Mouse (Mus musculus) gastrocnemius, postnatal 14 days (tissue): ENCODE data around the gene Zfp335. TPM values are rescaled to one million over a fixed set of nuclear protein-coding genes. Genes with fewer than 3 reads are reported as not detected.

Experiments used
- DNase-seq: peaks from one replicate; pipeline ENCODE4 v3.0.0; 2021; ENCODE audit warnings: mixed read lengths
- intact Hi-C: fragments of 180-260 bp; cut with DNase I; formaldehyde crosslinking; loops from one replicate; pipeline ENCODE4 v1.15.1; 2025; ENCODE audit warnings: low total_unique reads
- total RNA-seq, 2 experiments: library from RNA; stranded (reverse); gene quantifications; 2 replicates each; pipeline ENCODE4 v1.2.3; 2021

The Zfp335 gene
- total RNA-seq, 2 experiments from 2014 or later: 8.4 TPM

GRCm38 (mm10) chr2:164933534-164933933 lies 22.0 kb upstream of the Zfp335 start:
- intact Hi-C loops: no loop called here
- no peak for DNase-seq

GRCm38 (mm10) chr2:164930706-164931581 lies 19.4 kb upstream of the Zfp335 start:
- intact Hi-C loops: no loop called here
- no peak for DNase-seq

DNA sequence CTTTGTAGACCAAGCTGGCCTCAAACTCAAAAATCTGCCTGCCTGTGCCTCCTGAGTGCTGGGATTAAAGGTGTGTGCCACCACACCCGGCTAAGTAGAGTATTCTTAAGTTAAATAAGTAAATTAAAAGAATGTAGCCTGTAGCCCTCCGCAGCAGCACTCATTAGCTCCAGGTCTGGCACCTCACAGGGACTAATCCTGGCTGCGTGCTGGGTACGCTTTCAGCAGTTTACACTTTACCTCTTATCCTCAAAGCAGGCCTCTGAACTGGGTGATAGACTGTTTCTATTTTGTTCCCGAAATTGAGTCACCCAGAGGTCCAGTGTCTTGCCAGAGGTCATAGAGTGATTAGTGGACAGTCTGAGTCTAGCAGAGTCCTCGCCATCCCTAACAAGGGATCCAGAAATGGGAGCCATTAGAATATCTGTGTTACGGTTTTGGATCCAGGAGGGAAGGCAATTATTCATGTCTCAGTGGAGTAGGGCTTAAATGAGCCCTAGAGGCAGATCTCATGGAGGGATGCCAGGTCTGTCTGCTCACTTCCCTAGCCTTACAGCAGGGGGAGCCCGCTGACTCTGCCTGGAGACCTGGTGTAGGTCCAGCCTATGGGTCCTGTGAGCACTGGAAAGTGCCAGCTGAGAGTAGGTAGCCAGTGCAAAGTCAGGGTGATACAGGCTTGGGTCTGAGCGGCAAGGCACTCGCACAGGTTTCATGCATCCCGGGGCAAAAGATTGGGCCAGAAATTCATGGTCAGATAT lies 12.7 kb upstream of the Zfp335 start:
- intact Hi-C loops: no loop called here
- DNase-seq: peak; percentile 82

DNA sequence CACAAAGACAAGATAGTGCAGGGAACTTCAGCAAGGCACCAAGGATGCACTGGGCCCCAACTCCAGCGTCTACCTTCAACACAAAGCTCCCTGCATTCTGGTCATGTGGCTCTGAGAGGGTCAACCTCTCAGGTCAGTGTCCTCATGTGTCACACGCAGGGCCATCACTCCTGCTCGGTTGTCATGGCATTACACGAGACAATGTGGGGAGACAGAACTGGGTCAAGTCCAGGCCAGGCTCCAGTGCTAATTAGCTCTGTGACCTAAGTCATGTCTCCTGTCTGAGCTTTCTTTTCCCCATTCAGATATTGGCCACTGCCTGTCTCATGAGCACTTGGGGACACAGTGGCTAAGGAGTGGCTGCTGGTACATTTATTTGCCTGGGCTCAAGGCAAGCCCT lies 11.7 kb upstream of the Zfp335 start:
- intact Hi-C loops: no loop called here
- DNase-seq: no peak

- intact Hi-C loops: no loop called here
- DNase-seq: no peak
Measured at GRCm38 (mm10) chr2:164921984-164922383, 10.4 kb upstream of the Zfp335 start.

DNA sequence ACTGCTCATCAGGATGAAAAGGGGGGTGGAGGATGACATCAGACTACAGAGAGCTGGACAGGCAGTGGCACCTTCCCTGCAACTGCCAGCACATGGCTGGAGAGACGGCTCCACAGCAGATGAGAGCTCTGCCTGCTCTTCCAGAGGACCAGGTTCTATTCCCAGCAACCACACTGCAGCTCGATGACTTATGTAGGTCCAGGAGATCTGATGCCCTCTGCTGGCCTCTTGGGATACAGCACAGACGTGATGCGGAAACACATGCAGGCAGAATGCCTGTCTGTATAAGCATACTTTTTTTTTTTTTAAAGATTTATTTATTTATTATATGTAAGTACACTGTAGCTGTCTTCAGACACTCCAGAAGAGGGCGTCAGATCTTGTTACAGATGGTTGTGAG lies 6.8 kb upstream of the Zfp335 start:
- intact Hi-C loops: no loop called here

DNA sequence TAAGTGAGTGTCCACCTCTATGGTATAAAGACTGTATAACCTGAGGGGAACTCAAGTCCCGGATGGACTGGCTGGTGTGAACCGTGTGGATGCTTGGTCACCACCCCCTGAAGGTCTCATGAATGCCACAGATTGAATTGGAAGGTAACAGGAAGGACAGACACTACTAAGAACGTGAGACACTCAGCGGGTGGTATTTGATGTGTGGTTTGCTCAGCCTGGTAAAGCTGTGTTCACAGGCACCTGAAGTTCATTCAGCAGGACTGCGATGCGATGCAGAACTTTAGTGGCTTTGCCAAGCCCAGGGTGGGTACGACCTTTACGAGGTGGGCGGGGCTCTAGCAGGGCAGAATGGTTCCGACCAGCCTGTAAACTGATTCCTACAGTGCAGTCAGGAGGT lies 5.8 kb upstream of the Zfp335 start:
- intact Hi-C loops: no loop called here

More for the DNA sequence above, 6.8 kb upstream of the Zfp335 start:
- DNase-seq: no peak

DNA sequence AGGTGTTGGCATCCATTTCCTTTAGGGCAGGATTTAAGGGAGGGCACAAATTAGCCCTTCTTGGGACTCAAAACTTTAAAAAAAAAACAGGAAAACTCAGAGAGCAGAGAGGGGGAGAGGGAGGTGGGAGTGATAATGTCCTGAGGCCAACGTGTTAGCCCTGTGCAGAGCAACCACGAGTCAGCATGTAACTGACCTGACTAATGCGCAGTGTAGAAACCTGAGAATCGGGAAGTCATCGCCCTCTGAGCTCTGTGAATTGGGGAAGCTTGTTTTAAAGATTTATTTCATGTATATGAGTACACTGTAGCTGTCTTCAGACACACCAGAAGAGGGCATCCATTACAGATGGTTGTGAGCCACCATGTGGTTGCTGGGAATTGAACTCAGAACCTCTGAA lies 5.3 kb upstream of the Zfp335 start:
- intact Hi-C loops: no loop called here
- no peak for DNase-seq

More for the DNA sequence above, 5.8 kb upstream of the Zfp335 start:
- DNase-seq: no peak

DNA sequence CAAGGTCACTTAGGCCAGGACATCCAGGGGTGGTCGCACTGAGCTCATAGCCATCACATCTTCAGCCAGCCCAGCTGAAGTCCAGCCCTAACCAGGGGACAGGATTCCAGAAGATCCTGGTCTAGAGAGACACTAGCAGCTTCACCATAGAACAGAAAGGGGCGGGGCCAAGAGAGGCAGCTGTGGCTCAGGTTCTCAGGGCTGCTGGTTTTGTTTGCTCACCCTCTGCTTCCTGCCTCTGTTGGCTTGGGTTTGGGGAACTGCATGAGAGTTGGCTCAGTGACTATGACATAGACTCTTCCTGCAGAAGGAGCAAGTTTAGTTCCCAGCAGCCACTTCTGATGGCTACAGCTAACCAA lies 1.9 kb upstream of the Zfp335 start:
- intact Hi-C loops: no loop called here
- peak; percentile 43 for DNase-seq

DNA sequence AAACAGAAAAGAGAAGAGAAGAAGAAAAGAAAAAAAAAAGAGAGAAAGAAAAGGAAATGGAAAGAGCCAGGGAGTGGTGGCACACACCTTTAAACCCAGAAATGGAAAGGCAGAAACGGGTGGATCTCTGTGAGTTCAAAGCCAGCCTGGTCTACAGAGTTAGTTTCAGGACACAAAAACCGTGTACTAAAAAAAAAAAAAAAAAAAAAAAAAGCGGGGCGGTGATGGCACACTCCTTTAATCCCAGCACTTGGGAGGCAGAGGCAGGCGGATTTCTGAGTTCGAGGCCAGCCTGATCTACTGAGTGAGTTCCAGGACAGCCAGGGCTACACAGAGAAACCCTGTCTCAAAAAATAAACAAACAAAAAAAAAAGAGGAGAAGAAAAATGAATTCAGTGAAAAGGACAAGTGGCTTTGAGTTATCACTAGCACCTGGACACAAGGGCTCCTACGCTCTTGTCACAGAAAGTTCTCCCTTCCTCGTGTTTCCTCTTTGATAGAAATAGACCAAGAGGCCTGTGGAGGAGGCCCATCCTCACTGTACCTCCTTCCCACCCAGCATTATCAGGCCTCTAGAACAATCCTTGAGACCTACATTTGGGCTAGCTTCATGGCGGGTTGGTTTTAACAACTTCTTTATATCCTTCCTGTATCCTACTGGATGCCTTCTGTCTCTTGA lies 1.3 kb upstream of the Zfp335 start:
- no peak for DNase-seq
- intact Hi-C loops: no loop called here

DNA sequence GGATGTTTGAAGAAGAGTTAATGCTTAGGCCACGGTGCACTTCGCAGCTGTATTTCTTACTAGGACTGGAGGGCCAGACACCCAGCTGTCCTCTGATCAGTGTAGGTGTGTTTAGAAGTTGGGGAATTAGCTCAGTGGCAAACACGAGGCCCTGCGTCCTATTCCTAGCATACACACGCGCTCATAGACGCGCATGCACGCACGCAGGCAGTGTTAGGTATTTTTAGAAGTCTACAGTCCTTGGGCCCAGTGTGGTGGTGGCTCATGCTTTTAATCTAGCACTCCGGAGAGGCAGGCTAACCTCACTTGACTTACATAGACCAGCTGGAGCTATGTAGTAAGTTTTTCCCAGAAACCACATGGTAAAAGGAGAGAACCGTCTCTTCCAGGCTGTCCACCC lies 594 bp upstream of the Zfp335 start:
- intact Hi-C loops: no loop called here
- no peak for DNase-seq

GRCm38 (mm10) chr2:164910360-164911061 lies 1.0 kb downstream of the Zfp335 start:
- intact Hi-C loops: no loop called here
- peak; percentile 34 for DNase-seq

DNA sequence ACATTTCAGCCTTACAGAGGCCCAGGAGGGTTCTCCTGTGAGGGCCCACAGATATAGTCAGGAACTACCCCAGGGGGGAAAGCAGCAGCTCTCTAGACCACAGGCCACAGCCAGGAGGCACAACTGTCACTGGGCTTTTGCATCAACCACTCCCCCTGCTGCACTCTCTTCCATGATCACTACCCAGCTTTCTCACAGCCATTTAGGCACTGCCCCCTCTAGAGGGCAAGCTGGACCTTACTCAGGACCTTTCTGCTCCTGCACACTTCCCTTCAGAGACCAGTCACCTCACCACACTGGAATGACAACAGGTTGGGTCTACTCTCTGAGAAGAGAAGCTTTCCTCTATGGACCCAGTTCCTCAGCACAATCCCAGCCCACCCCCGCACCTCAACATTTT lies 2.0 kb downstream of the Zfp335 start:
- DNase-seq: no peak
- intact Hi-C loops: no loop called here

- no peak for DNase-seq
- intact Hi-C loops: no loop called here
Measured at GRCm38 (mm10) chr2:164909100-164909499, 2.5 kb downstream of the Zfp335 start.

GRCm38 (mm10) chr2:164908011-164908410 lies 3.5 kb downstream of the Zfp335 start:
- no peak for DNase-seq
- intact Hi-C loops: no loop called here

DNA sequence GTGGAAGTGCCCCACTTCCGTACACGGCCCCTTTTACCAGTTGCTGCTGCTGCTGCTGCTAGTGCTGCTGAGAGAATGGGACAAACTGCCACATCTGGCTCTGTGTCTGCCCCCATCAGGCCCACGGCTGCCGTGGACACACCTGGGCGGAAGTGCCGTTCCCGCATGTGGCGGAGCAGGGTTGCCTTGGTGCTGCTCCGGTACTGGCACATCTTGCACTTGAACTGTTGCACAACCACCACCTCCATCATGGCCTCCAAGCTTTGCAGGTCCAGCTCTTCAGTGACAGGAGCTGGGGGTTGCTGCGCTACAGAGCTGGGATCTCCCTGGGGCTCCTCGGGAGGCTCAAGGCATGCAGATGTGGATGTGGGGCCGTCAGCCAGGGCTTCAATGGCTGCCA lies 4.0 kb downstream of the Zfp335 start:
- intact Hi-C loops: no loop called here
- DNase-seq: no peak

DNA sequence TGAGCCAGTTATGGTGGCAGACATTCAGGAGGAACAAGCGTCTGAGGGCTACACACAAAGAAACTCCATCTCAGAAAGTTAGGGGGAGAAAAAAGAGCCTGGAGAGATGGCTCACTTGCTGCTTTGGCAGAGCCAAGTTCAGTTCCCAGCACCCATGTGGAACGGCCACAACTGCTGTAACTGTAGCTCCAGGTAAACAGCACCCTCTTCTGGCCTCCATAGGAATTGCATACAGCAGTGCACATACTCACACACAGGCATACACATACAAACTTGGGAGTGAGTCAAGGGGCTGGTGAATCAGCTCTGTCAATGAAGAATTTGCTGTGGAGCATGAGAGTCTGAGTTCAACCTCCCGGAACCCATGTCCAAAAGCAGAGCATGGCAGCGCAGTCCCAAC lies 5.5 kb downstream of the Zfp335 start:
- intact Hi-C loops: no loop called here
- DNase-seq: no peak

GRCm38 (mm10) chr2:164903496-164903895 lies 8.1 kb downstream of the Zfp335 start:
- intact Hi-C loops: no loop called here

DNA sequence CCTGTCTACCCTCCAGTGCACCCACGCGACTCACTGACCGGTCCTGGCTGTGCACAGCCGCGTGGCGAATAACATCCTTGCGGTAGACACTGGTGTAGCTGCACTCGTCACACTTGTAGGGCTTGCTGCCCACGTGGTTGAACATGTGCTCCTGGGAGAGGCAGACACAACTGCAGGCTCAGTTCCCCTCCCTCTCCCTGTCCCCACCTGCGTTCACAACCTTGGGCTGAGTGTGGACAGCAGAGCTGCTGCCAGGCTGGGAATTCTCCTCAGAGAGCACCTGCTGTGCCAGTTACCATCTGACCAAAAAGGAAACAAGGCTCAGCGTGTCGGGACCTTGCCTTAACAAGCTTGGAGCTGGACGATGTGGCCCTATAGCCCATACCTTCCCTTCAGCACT lies 10.2 kb downstream of the Zfp335 start:
- intact Hi-C loops: no loop called here
- DNase-seq: no peak

More at GRCm38 (mm10) chr2:164903496-164903895, 8.1 kb downstream of the Zfp335 start:
- DNase-seq: no peak
